Mouse (Mus musculus) kidney, embryonic 15.5 days (tissue): ENCODE measurements around the gene Mta2. TPM values are rescaled to one million over a fixed set of nuclear protein-coding genes. Genes with fewer than 3 reads are reported as not detected.

ENCODE experiments used
- ATAC-seq: fragments of 200-750 bp; cut with Nextera tagmentation; replicated peaks from 2 replicates; pipeline ENCODE4 v1.8.0; 2017; ENCODE audit warnings: moderate TSS enrichment; ENCODE audit not compliant: low FRiP score
- H3K27ac ChIP-seq: fragments of 300-500 bp; sonication (generic); 2 replicates; pipeline ENCODE4 v1.5.1; 2015; ENCODE audit warnings: mild to moderate bottlenecking, inconsistent platforms
- H3K27me3 ChIP-seq: fragments of 300-500 bp; sonication (generic); 2 replicates; pipeline ENCODE4 v1.6.1; 2015; ENCODE audit warnings: inconsistent platforms
- H3K36me3 ChIP-seq: fragments of 300-500 bp; sonication (generic); 2 replicates; pipeline ENCODE4 v1.6.1; 2015; ENCODE audit warnings: inconsistent platforms
- H3K4me1 ChIP-seq: fragments of 300-500 bp; sonication (generic); 2 replicates; pipeline ENCODE4 v1.6.1; 2015; ENCODE audit warnings: inconsistent platforms
- H3K4me2 ChIP-seq: fragments of 300-500 bp; sonication (generic); 2 replicates; pipeline ENCODE4 v1.6.1; 2015; ENCODE audit warnings: moderate library complexity, mild to moderate bottlenecking, inconsistent platforms
- H3K4me3 ChIP-seq: fragments of 300-500 bp; sonication (generic); replicated peaks from 2 replicates; pipeline ENCODE4 v1.5.1; 2015; ENCODE audit warnings: mild to moderate bottlenecking, inconsistent platforms
- H3K9ac ChIP-seq: fragments of 300-500 bp; sonication (generic); 2 replicates; pipeline ENCODE4 v1.6.1; 2015; ENCODE audit warnings: mild to moderate bottlenecking, inconsistent platforms
- H3K9me3 ChIP-seq: fragments of 300-500 bp; sonication (generic); replicated peaks from 2 replicates; pipeline ENCODE4 v1.6.1; 2016; ENCODE audit warnings: inconsistent platforms
- WGBS: fragments of 180-500 bp; shearing (Covaris S2); methylation state at CpG from one replicate; pipeline ENCODE4 v1.1.7; 2015; ENCODE audit warnings: mixed read lengths; 5-methylcytosine and 5-hydroxymethylcytosine counted together
- polyA plus RNA-seq: library from polyadenylated mRNA; unstranded; fragments of >200 nt; fragmentation: Nextera tagmentation; extraction: Ambion mirVana; gene quantifications from 2 replicates; pipeline ENCODE4 v1.2.1, GENCODE M21; 2015

The Mta2 gene
- polyA plus RNA-seq, 1 experiment from 2014 or later = 168 TPM

DNA sequence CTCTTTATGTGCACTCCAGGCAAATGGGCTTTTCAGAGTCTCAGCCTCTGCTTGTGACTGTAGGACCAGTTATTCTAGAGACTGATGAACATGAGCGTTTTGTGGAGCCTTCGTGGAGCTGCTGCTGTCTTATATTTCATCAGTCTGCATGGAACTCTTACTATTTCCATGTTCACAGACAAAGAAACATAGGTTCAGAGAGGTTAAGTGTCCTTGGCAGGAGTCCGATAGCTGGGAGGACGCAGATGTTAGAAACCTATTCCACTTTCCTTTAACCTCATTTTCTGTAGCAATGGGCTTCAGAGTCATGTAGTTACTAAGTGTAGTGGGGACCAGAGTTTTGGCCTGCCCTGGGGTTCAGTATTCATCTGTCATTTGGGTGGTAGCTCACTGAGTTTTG, 57.5 kb downstream of the Mta2 start:
- Histone ChIP-seq H3K9me3 (no peaks in the 10 kb centered on the region), H3K27ac (no peak overlapping the region), H3K27me3 (no peaks in the 10 kb centered on the region), H3K4me3 (no peak overlapping the region), H3K9ac (no peak overlapping the region), H3K4me2 (no peak overlapping the region), H3K36me3 (peaks cover 41% of the 10 kb centered on the region), H3K4me1 (peaks cover 22% of the 10 kb centered on the region)
- no peak for ATAC-seq
- WGBS = 70% methylated on average over 4 of the region's 4 CpGs

Other genes with a start within 250 kb of the Mta2 start
- 115 and 123 TPM in 2 replicates for gene Slc3a2, start 218.5 kb upstream of the Mta2 start, polyA plus RNA-seq
- gene Wdr74, start 206.0 kb upstream of the Mta2 start, polyA plus RNA-seq = 90.1 and 94.2 TPM in 2 replicates
- 2.0 and 2.6 TPM in 2 replicates for gene 1700092M07Rik, start 201.2 kb upstream of the Mta2 start, polyA plus RNA-seq
- 132 and 145 TPM in 2 replicates for gene Stx5a, start 200.5 kb upstream of the Mta2 start, polyA plus RNA-seq
- gene Nxf1, start 184.8 kb upstream of the Mta2 start, polyA plus RNA-seq = 183 and 189 TPM in 2 replicates
- gene Tmem223, start 170.9 kb upstream of the Mta2 start, polyA plus RNA-seq = 206 and 220 TPM in 2 replicates
- 83.6 and 85.6 TPM in 2 replicates for gene Tmem179b, start 167.4 kb upstream of the Mta2 start, polyA plus RNA-seq
- 31.5 and 35.1 TPM in 2 replicates for gene Taf6l, start 155.5 kb upstream of the Mta2 start, polyA plus RNA-seq
- 172 and 187 TPM in 2 replicates for gene Polr2g, start 143.3 kb upstream of the Mta2 start, polyA plus RNA-seq
- gene Zbtb3, start 139.3 kb upstream of the Mta2 start, polyA plus RNA-seq = 5.1 and 5.7 TPM in 2 replicates
- gene Ttc9c, start 122.5 kb upstream of the Mta2 start, polyA plus RNA-seq = 61.7 and 62.7 TPM in 2 replicates
- 5.6 and 6.4 TPM in 2 replicates for gene Hnrnpul2, start 121.9 kb upstream of the Mta2 start, polyA plus RNA-seq
- not detected in 2 replicates for gene AC129217.1, start 112.1 kb upstream of the Mta2 start, polyA plus RNA-seq
- 52.1 and 58.1 TPM in 2 replicates for gene Bscl2, start 104.4 kb upstream of the Mta2 start, polyA plus RNA-seq
- 4.8 and 8.5 TPM in 2 replicates for gene Gng3, start 102.7 kb upstream of the Mta2 start, polyA plus RNA-seq
- gene Lrrn4cl, start 91.1 kb upstream of the Mta2 start, polyA plus RNA-seq = 0.84 and 1.3 TPM in 2 replicates
- gene Ubxn1, start 70.4 kb upstream of the Mta2 start, polyA plus RNA-seq = 192 and 195 TPM in 2 replicates
- gene Uqcc3, start 61.0 kb upstream of the Mta2 start, polyA plus RNA-seq = 69.5 and 72.8 TPM in 2 replicates
- gene Lbhd1, start 58.1 kb upstream of the Mta2 start, polyA plus RNA-seq = 82.3 and 111 TPM in 2 replicates
- not detected in 2 replicates for gene Gm49403, start 57.9 kb upstream of the Mta2 start, polyA plus RNA-seq
- gene 1810009A15Rik, start 53.0 kb upstream of the Mta2 start, polyA plus RNA-seq = 100 TPM in 2 replicates
- not detected in 2 replicates for gene Gm49416, start 52.9 kb upstream of the Mta2 start, polyA plus RNA-seq
- 42.4 and 47.4 TPM in 2 replicates for gene Ints5, start 48.9 kb upstream of the Mta2 start, polyA plus RNA-seq
- gene Ganab, start 43.8 kb upstream of the Mta2 start, polyA plus RNA-seq = 126 and 130 TPM in 2 replicates
- 51.2 and 51.8 TPM in 2 replicates for gene B3gat3, start 21.5 kb upstream of the Mta2 start, polyA plus RNA-seq
- 3.9 and 4.9 TPM in 2 replicates for gene Rom1, start 12.5 kb upstream of the Mta2 start, polyA plus RNA-seq
- gene Eml3, start 12.3 kb upstream of the Mta2 start, polyA plus RNA-seq = 28.7 and 33.5 TPM in 2 replicates
- 32.9 and 33.5 TPM in 2 replicates for gene Tut1, start 12.0 kb downstream of the Mta2 start, polyA plus RNA-seq
- 467 and 476 TPM in 2 replicates for gene Eef1g, start 25.2 kb downstream of the Mta2 start, polyA plus RNA-seq
- 17.3 and 18.2 TPM in 2 replicates for gene Ahnak, start 47.4 kb downstream of the Mta2 start, polyA plus RNA-seq
- not detected in 2 replicates for gene Scgb1a1, start 146.1 kb downstream of the Mta2 start, polyA plus RNA-seq
- 19.4 and 22.0 TPM in 2 replicates for gene Asrgl1, start 193.8 kb downstream of the Mta2 start, polyA plus RNA-seq